Mouse (Mus musculus): ENCODE measurements around the gene Clca4a.
"Not testable (repeated sequence)": the region's sequence is repeated elsewhere in the genome, so short reads cannot be mapped to it uniquely, and the experiment has no call there.

The Clca4a gene

GRCm38 (mm10) chr3:144974945-144975344 is at the start of gene Clca4a:
Gene Clca4a (minus strand): TSS chr3:144975045.
- no peak for DNase-seq

- DNase-seq: no peak
Observed at GRCm38 (mm10) chr3:145017807-145018206, 43.0 kb upstream of the Clca4a start.

- DNase-seq: no peak
Observed at GRCm38 (mm10) chr3:145004422-145004821, 29.6 kb upstream of the Clca4a start.

DNA sequence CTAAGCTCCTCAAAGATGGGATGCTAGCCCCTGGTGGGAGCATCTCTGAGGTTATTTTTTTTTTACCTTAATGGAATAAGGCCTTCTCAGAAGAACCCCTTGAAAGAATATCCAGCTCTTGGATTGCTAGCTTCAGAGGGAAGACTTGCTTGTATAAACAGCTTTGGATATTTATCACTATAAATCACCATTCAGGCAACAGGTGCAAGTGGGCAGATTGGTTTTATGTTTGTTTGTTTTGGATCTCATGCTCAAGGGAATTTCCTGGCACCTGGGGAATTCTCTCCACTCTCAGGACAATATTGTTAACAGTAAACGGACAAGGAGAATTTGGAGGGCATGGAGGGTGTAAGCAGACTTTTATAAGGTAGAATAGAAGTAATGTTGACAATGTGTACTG is 26.1 kb upstream of the Clca4a start:
- no peak for DNase-seq

- DNase-seq: no peak
Observed at GRCm38 (mm10) chr3:144993055-144993454, 18.2 kb upstream of the Clca4a start.

GRCm38 (mm10) chr3:144992618-144993017 is 17.8 kb upstream of the Clca4a start:
- no peak for DNase-seq

GRCm38 (mm10) chr3:144985890-144986289 is 11.0 kb upstream of the Clca4a start:
- DNase-seq: no peak

GRCm38 (mm10) chr3:144980551-144980950 is 5.7 kb upstream of the Clca4a start:
- no peak for DNase-seq

DNA sequence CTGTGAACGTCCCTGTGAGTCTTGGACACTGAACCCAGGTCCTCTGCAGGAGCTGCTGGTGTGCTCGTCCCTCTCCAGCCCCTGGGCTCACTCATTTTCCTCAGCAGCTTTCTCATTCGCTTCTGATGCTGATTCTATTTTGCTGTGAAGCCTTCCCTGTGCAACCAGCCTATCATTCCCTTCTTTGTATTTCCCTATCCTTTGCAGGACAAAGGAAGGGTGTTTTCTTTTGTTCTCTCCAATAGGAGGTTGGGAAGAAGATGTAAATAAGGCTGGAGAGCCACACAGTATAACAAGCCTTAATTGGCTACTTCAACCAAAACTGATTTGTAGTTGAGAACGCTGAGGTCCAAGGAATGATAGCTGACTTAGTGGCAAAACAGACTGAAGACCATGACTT is 2.8 kb upstream of the Clca4a start:
- no peak for DNase-seq

GRCm38 (mm10) chr3:144976091-144976490 is 1.2 kb upstream of the Clca4a start:
- DNase-seq: no peak

GRCm38 (mm10) chr3:144971553-144972270 is 3.1 kb downstream of the Clca4a start:
- no peak for DNase-seq

GRCm38 (mm10) chr3:144969755-144970154 is 5.1 kb downstream of the Clca4a start:
- DNase-seq: no peak

GRCm38 (mm10) chr3:144966074-144966473 is 8.8 kb downstream of the Clca4a start:
- DNase-seq: no peak

GRCm38 (mm10) chr3:144950829-144951228 is 24.0 kb downstream of the Clca4a start:
- no peak for DNase-seq

DNA sequence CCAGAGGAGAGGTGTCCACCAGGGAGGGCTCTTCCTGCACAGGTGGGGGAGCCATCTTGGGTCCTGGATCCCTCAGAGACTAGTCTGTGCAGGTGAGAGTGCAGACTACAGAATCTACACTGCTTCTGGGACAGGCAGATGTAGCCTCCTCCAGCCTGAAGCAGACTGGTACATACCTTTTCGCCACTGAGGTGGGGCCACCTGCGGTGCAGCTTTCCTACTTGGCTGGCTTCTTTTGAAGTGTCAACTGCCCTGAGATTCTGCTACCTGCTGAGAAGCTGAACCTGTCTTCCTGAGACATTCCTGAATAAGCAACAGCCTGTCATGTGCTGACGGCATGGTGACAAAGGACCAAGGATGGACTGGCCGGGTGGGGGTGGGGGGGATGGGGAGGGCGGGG is 27.5 kb downstream of the Clca4a start:
- DNase-seq: not testable (repeated sequence)

DNA sequence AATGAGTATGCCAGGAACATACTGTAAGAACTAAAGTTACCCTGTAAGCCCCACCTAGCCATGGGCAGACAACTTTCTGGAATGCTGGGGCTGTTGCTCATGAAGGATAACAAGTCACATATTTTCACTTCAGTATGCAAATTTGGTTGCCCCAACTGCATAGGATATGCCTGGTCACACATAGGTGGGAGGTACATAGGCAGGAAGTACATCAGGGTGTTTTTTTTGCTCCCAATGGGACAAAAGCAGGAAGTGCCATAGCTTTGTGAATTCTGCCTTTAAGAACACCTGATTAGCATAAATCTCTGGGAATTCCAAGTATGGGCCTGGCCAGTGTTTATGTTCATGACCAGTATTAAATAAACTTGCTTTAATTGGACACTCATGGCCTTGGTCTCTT is 41.2 kb downstream of the Clca4a start:
- not testable (repeated sequence) for DNase-seq

DNA sequence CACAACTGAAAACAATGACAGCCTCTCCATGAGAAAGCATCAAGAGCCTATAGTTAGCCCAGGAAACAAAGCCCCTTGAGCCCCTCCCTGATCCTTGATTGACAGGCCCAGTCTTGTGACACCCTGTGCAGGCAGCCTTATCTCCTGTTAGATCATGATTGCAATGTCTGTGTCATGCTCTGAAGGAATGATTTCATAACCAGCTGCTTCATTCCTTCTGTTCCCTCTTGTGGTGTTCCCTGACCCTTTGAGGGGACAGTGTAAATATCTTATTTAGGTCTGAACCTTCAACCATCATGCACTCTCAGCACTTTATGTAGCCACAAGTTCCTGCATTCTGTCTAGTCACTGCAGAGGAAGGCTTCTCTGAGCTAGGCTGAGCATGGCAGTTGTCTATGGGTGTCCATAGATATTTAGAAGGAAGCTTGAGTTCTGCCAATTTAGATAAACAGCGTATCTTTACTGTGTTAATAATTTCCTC is 41.8 kb downstream of the Clca4a start:
- DNase-seq: no peak

DNA sequence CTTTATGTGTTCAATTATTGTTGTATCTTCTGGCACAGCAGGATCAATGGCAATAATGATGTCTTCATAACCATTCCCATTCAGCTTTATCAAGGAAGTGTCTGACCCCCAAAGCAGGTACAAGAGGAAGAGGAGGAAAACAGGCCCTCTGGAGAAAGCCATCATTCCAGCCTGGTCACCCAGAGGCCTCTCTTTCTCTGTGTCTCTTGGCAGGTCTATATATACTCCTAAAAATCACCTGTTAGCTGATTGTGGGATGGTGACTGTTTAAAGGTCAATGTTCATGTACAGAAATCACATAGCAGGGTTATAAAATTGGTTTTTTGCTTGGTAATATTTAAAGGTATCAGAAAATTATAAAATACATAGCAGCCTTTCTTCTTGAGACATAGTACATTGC is 42.5 kb downstream of the Clca4a start, which contains the start of gene Clca4b:
Gene Clca4b, minus strand, starts transcription at position 195 of the 400 bp plus-strand sequence.
- DNase-seq: no peak

DNA sequence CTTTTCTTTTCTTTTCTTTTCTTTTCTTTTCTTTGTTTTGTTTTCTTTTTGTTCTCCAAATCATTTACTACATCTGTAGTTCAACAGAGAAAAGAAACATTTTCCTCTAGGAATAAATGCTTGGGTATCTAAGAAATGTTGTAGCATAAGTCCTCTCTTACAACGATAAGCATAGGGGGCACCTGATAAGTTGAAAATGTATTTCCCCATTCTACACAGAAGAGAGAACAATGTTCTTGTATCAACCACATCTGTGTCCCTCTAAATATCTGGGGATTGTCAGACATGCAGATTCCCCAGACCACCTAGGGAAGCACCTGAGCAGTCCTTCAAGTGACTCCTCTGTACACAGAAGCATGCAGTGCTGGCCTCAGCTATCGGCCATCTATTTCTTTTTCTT is 60.8 kb downstream of the Clca4a start:
- DNase-seq: no peak
